ENCODE assay signal across 9 mouse cellular contexts in genomic region chr1:191995488-191995887, GRCm38 (mm10). TPM values are rescaled to one million over a fixed set of nuclear protein-coding genes. Genes with fewer than 3 reads are reported as not detected.
DNase-seq lines count a peak whose midpoint lies in the region; ATAC-seq lines count a peak whose summit lies in the region.
"Had no signal": no experiment of that assay in that cellular context is flagged by ENCODE, and none has a peak within 500 bp of the region (broad histone marks: within the 10 kb centered on the region; RNA-seq: fewer than 3 reads in every experiment).

No protein-coding gene starts in this region.

- H3K4me3 ChIP-seq in intestine, embryonic 14.5 days (ENCODE audit: low read depth, low read length), result no peak overlapping the region
- H3K4me3 ChIP-seq in intestine, embryonic 16.5 days (ENCODE audit: low read length), result no peak overlapping the region
- no peak overlapping the region for H3K4me3 ChIP-seq in embryonic facial prominence, embryonic 11.5 days (ENCODE audit: low read depth, low read length)
- no peak overlapping the region for H3K4me3 ChIP-seq in limb, embryonic 11.5 days (ENCODE audit: low read depth, low read length)
- H3K4me3 ChIP-seq: limb, embryonic 13.5 days had no signal

- no peak overlapping the region for H3K27ac ChIP-seq in intestine, embryonic 14.5 days (ENCODE audit: low read depth)
- H3K27ac ChIP-seq in intestine, embryonic 16.5 days (ENCODE audit: low read length), result no peak overlapping the region
- H3K27ac ChIP-seq in embryonic facial prominence, embryonic 11.5 days (replicated peaks; ENCODE audit: low read depth, low read length), result no peak overlapping the region
- H3K27ac ChIP-seq in limb, embryonic 11.5 days (replicated peaks; ENCODE audit: low read depth, low read length), result no peak overlapping the region
- H3K27ac ChIP-seq: limb, embryonic 13.5 days had no signal

- ATAC-seq in intestine, embryonic 14.5 days (replicated peaks; ENCODE audit: low FRiP score, low TSS enrichment, low read depth), result no peak
- ATAC-seq in intestine, embryonic 16.5 days, result no peak
- ATAC-seq in CD4-positive, CD25-positive, alpha-beta regulatory T cell, adult 4 months, result peak; percentile 55
- ATAC-seq in embryonic facial prominence, embryonic 11.5 days (replicated peaks; ENCODE audit: insufficient number of reproducible peaks, low FRiP score, low TSS enrichment, low read depth), result no peak
- ATAC-seq in limb, embryonic 11.5 days (ENCODE audit: insufficient number of reproducible peaks, low FRiP score, low TSS enrichment, low read depth), result no peak

- peak; percentile 84 for DNase-seq in intestine, embryonic 14.5 days (ENCODE audit: low spot score)
- peak; percentile 63 for DNase-seq in T-cell, adult 2 months (ENCODE audit: low spot score)
- DNase-seq in embryonic facial prominence, embryonic 11.5 days (ENCODE audit: low spot score), result peak; percentile 57
- peak; percentile 77 for DNase-seq in limb, embryonic 11.5 days (ENCODE audit: low spot score)
- peak; percentile 64 for DNase-seq in retina, adult 2 months (ENCODE audit: low read depth, low spot score)
- DNase-seq in yolk sac, embryonic 10.5 days (ENCODE audit: low spot score), result no peak

- no peaks in the 10 kb centered on the region for H3K4me1 ChIP-seq in intestine, embryonic 14.5 days (replicated peaks; ENCODE audit: control insufficient read depth, insufficient read depth, low read length)
- H3K4me1 ChIP-seq in intestine, embryonic 16.5 days (ENCODE audit: control insufficient read depth, insufficient read depth, low read length), result no peaks in the 10 kb centered on the region
- no peaks in the 10 kb centered on the region for H3K4me1 ChIP-seq in embryonic facial prominence, embryonic 11.5 days (ENCODE audit: control insufficient read depth, insufficient read depth, low read length)
- H3K4me1 ChIP-seq in limb, embryonic 11.5 days (ENCODE audit: control insufficient read depth, insufficient read depth, low read length), result no peaks in the 10 kb centered on the region

- H3K9me3 ChIP-seq in intestine, embryonic 14.5 days (ENCODE audit: control insufficient read depth, low read length), result peaks cover 5% of the 10 kb centered on the region; the same call in 1 of the 2 replicates
- H3K9me3 ChIP-seq in intestine, embryonic 16.5 days (ENCODE audit: control insufficient read depth, low read length), result no peaks in the 10 kb centered on the region
- no peaks in the 10 kb centered on the region for H3K9me3 ChIP-seq in embryonic facial prominence, embryonic 11.5 days (replicated peaks; ENCODE audit: control insufficient read depth, low read length)
- no peaks in the 10 kb centered on the region; the same call in 1 of the 2 replicates for H3K9me3 ChIP-seq in limb, embryonic 11.5 days (ENCODE audit: control insufficient read depth, low read length)
- H3K9me3 ChIP-seq: limb, embryonic 13.5 days had no signal

- H3K36me3 ChIP-seq in intestine, embryonic 14.5 days (ENCODE audit: control insufficient read depth, insufficient read depth, low read length), result peaks cover 44% of the 10 kb centered on the region
- H3K36me3 ChIP-seq in intestine, embryonic 16.5 days (ENCODE audit: control insufficient read depth, insufficient read depth, low read length), result no peaks in the 10 kb centered on the region; the same call in 1 of the 2 replicates
- H3K36me3 ChIP-seq in embryonic facial prominence, embryonic 11.5 days (replicated peaks; ENCODE audit: control insufficient read depth, insufficient read depth, low read depth, low read length), result no peaks in the 10 kb centered on the region
- no peaks in the 10 kb centered on the region for H3K36me3 ChIP-seq in limb, embryonic 11.5 days (ENCODE audit: control insufficient read depth, insufficient read depth, low read length)

- no peak overlapping the region for H3K9ac ChIP-seq in intestine, embryonic 14.5 days (ENCODE audit: low read length)
- no peak overlapping the region for H3K9ac ChIP-seq in intestine, embryonic 16.5 days (ENCODE audit: low read depth, low read length)
- H3K9ac ChIP-seq in embryonic facial prominence, embryonic 11.5 days (replicated peaks; ENCODE audit: low read length), result no peak overlapping the region
- H3K9ac ChIP-seq in limb, embryonic 11.5 days (ENCODE audit: low read length), result no peak overlapping the region
- H3K9ac ChIP-seq: limb, embryonic 13.5 days had no signal

- 65% methylated on average over 4 of the region's 4 CpGs for WGBS in intestine, embryonic 14.5 days
- 69% methylated on average over 4 of the region's 4 CpGs for WGBS in intestine, embryonic 16.5 days
- 53% methylated on average over 4 of the region's 4 CpGs for WGBS in embryonic facial prominence, embryonic 11.5 days
- 57% methylated on average over 4 of the region's 4 CpGs for WGBS in limb, embryonic 11.5 days

- no peak overlapping the region for H3K4me2 ChIP-seq in intestine, embryonic 14.5 days (ENCODE audit: low read length)
- H3K4me2 ChIP-seq in intestine, embryonic 16.5 days (ENCODE audit: low read depth, low read length), result no peak overlapping the region
- no peak overlapping the region for H3K4me2 ChIP-seq in embryonic facial prominence, embryonic 11.5 days (ENCODE audit: low read depth, low read length)
- H3K4me2 ChIP-seq in limb, embryonic 11.5 days (ENCODE audit: low read depth, severe bottlenecking), result no peak overlapping the region
- H3K4me2 ChIP-seq: limb, embryonic 13.5 days had no signal

- no peaks in the 10 kb centered on the region for H3K27me3 ChIP-seq in intestine, embryonic 14.5 days (replicated peaks; ENCODE audit: control insufficient read depth, insufficient read depth, low read length)
- H3K27me3 ChIP-seq in intestine, embryonic 16.5 days (replicated peaks; ENCODE audit: control insufficient read depth, insufficient read depth, low read length), result no peaks in the 10 kb centered on the region
- H3K27me3 ChIP-seq in embryonic facial prominence, embryonic 11.5 days (ENCODE audit: control insufficient read depth, insufficient read depth, low read length), result no peaks in the 10 kb centered on the region
- H3K27me3 ChIP-seq in limb, embryonic 11.5 days (ENCODE audit: control insufficient read depth, insufficient read depth, low read length), result no peaks in the 10 kb centered on the region
- H3K27me3 ChIP-seq: limb, embryonic 13.5 days had no signal

RNA-seq across cellular contexts. Expression of gene Rd3, which starts 18.3 kb away (rescaled TPM):
- 0.30 and 0.31 TPM in 2 replicates for polyA plus RNA-seq in intestine, embryonic 14.5 days (2014; fragmentation: Nextera tagmentation; extraction: Ambion mirVana)
- polyA plus RNA-seq in intestine, embryonic 16.5 days (2015; fragmentation: Nextera tagmentation; extraction: Ambion mirVana), result 0.31 and 0.42 TPM in 2 replicates
- polyA plus RNA-seq in CD4-positive, CD25-positive, alpha-beta regulatory T cell, adult 4 months (2017; shearing (Covaris generic)), result 1 to 10 TPM in 1 of 2 experiments, under 1 TPM in 1; 0.24 to 1.5 TPM
- 2.5 and 4.2 TPM in 2 replicates for polyA plus RNA-seq in embryonic facial prominence, embryonic 11.5 days (2014; fragmentation: Nextera tagmentation; extraction: Ambion mirVana)
- not detected in 2 replicates for polyA plus RNA-seq in limb, embryonic 11.5 days (2014; fragmentation: Nextera tagmentation; extraction: Ambion mirVana)
